Mouse (Mus musculus) small intestine, adult 2 months (tissue): ENCODE data around the gene Sclt1. TPM values are rescaled to one million over a fixed set of nuclear protein-coding genes. Genes with fewer than 3 reads are reported as not detected.

Experiments used
- H3K27ac ChIP-seq: fragments of 200-500 bp; 2 replicates; pipeline ENCODE4 v1.5.1; 2012; ENCODE audit warnings: low read depth, low read length, control low read depth, inconsistent platforms; ENCODE audit not compliant: insufficient read depth
- H3K27me3 ChIP-seq: fragments of 200-500 bp; 2 replicates; pipeline ENCODE4 v1.6.1; 2012; ENCODE audit warnings: mild to moderate bottlenecking, moderate library complexity, low read length, inconsistent platforms; ENCODE audit not compliant: control insufficient read depth, insufficient read depth
- H3K36me3 ChIP-seq: fragments of 200-500 bp; 2 replicates; pipeline ENCODE4 v1.6.1; 2012; ENCODE audit warnings: mild to moderate bottlenecking, low read length, control low read depth, inconsistent platforms; ENCODE audit not compliant: control insufficient read depth, insufficient read depth
- H3K4me1 ChIP-seq: fragments of 200-500 bp; 2 replicates; pipeline ENCODE4 v1.6.1; 2012; ENCODE audit warnings: low read length, inconsistent platforms, mixed read lengths; ENCODE audit not compliant: control insufficient read depth, insufficient read depth, insufficient read length
- H3K4me3 ChIP-seq: fragments of 200-500 bp; 2 replicates; pipeline ENCODE4 v1.5.1; 2012; ENCODE audit warnings: low read depth, mild to moderate bottlenecking, control low read depth, inconsistent platforms, low read length, moderate library complexity
- CTCF ChIP-seq: fragments of 200-500 bp; IDR thresholded peaks from 2 replicates; pipeline ENCODE4 v1.5.1; 2012; ENCODE audit warnings: low read depth, mild to moderate bottlenecking, control low read depth, inconsistent platforms, low read length, moderate library complexity, mixed read lengths; ENCODE audit not compliant: insufficient replicate concordance, insufficient read length; ENCODE audit errors: extremely low read depth
- POLR2A ChIP-seq: fragments of 200-500 bp; IDR thresholded peaks from 2 replicates; pipeline ENCODE4 v1.6.1; 2012; ENCODE audit warnings: low read depth, mild to moderate bottlenecking, control low read depth, inconsistent platforms, low read length, moderate library complexity
- WGBS: fragments of 180-500 bp; shearing (Covaris S2); methylation state at CpG from one replicate; pipeline ENCODE4 v1.1.7; 2018; 5-methylcytosine and 5-hydroxymethylcytosine counted together
- polyA plus RNA-seq: library from polyadenylated mRNA; depleted of rRNA; stranded (reverse); fragments of >200 nt; gene quantifications from 2 replicates; pipeline ENCODE4 v1.2.3, GENCODE M21; 2012; rRNA removed

The Sclt1 gene
- 1.2 and 3.0 TPM in 2 replicates for polyA plus RNA-seq

- no peaks in the 10 kb centered on the region for H3K27me3 ChIP-seq
- peaks cover 2% of the 10 kb centered on the region; the same call in 1 of the 2 replicates for H3K4me1 ChIP-seq
- H3K4me3 ChIP-seq = peak within 1 kb of the TSS; percentile 85
- TF ChIP-seq POLR2A = peak; percentile 32; the same call in 1 of the 2 replicates
- no peak for TF ChIP-seq CTCF
- WGBS = under 1% methylated on average over 66 of the region's 66 CpGs
- H3K27ac ChIP-seq = peak within 1 kb of the TSS; percentile 41; the same call in 1 of the 2 replicates
- H3K36me3 ChIP-seq = no peaks in the 10 kb centered on the region
These were observed at the start of gene Sclt1, which contains the start of gene D3Ertd751e for GRCm38 (mm10) chr3:41742278-41742934. Gene Sclt1, minus strand, starts transcription at chr3:41742514. Gene D3Ertd751e, plus strand, starts transcription at chr3:41742611.

- no peak overlapping the region for H3K4me3 ChIP-seq
- no peaks in the 10 kb centered on the region for H3K27me3 ChIP-seq
- 87% methylated on average over 3 of the region's 3 CpGs for WGBS
- H3K27ac ChIP-seq = no peak overlapping the region
- no peak for TF ChIP-seq CTCF
- TF ChIP-seq POLR2A = no peak
- peaks cover under 1% of the 10 kb centered on the region; the same call in 1 of the 2 replicates for H3K36me3 ChIP-seq
- no peaks in the 10 kb centered on the region for H3K4me1 ChIP-seq
These were observed 19.8 kb upstream of the Sclt1 start for GRCm38 (mm10) chr3:41762091-41762490.

GRCm38 (mm10) chr3:41754556-41754955, 12.2 kb upstream of the Sclt1 start:
- WGBS = 85% methylated on average over 2 of the region's 2 CpGs
- TF ChIP-seq POLR2A = no peak
- TF ChIP-seq CTCF = no peak
- Histone ChIP-seq H3K27ac (no peak overlapping the region), H3K27me3 (no peaks in the 10 kb centered on the region), H3K4me3 (no peak overlapping the region), H3K36me3 (peaks cover 7% of the 10 kb centered on the region), H3K4me1 (no peaks in the 10 kb centered on the region)

- H3K27ac ChIP-seq = no peak overlapping the region
- no peak overlapping the region for H3K4me3 ChIP-seq
- WGBS = 19% methylated on average over 6 of the region's 6 CpGs
These were observed 1.1 kb upstream of the Sclt1 start for GRCm38 (mm10) chr3:41743436-41743835.

GRCm38 (mm10) chr3:41741601-41742277, 575 bp downstream of the Sclt1 start:
- no peak for TF ChIP-seq POLR2A
- no peak for TF ChIP-seq CTCF
- under 1% methylated on average over 39 of the region's 39 CpGs for WGBS
- Histone ChIP-seq H3K36me3 (no peaks in the 10 kb centered on the region), H3K4me1 (peaks cover 2% of the 10 kb centered on the region; the same call in 1 of the 2 replicates), H3K27me3 (no peaks in the 10 kb centered on the region), H3K4me3 (peak overlapping the region; percentile 85), H3K27ac (peak overlapping the region; percentile 26; the same call in 1 of the 2 replicates)

More at GRCm38 (mm10) chr3:41743436-41743835, 1.1 kb upstream of the Sclt1 start:
- Histone ChIP-seq H3K4me1 (peaks cover 2% of the 10 kb centered on the region; the same call in 1 of the 2 replicates), H3K36me3 (no peaks in the 10 kb centered on the region), H3K27me3 (no peaks in the 10 kb centered on the region)
- no peak for TF ChIP-seq POLR2A
- TF ChIP-seq CTCF = no peak

GRCm38 (mm10) chr3:41695681-41696080, 46.6 kb downstream of the Sclt1 start:
- Histone ChIP-seq H3K36me3 (no peaks in the 10 kb centered on the region), H3K4me3 (no peak overlapping the region), H3K27ac (no peak overlapping the region), H3K4me1 (no peaks in the 10 kb centered on the region), H3K27me3 (no peaks in the 10 kb centered on the region)
- 89% methylated on average over 1 of the region's 1 CpGs for WGBS
- TF ChIP-seq CTCF = no peak
- TF ChIP-seq POLR2A = no peak
